Mouse (Mus musculus): ENCODE measurements at regions not wholly inside any gene's neighbourhood (a gene's known extent, or its start where the extent isn't known, plus 50 kb on each side); places are given as distances from the start of the nearest gene placed in this dataset.

GRCm38 (mm10) chr9:103813791-103814190 is 52.2 kb upstream of the Tmem108 start:
- H3K9me3 ChIP-seq = peaks cover 4% of the 10 kb centered on the region; the same call in 1 of the 2 replicates
- H3K27ac ChIP-seq (replicated peaks) = no peak overlapping the region
- H3K4me2 ChIP-seq = no peak overlapping the region
- H3K36me3 ChIP-seq = no peaks in the 10 kb centered on the region
- no peaks in the 10 kb centered on the region for H3K4me1 ChIP-seq
- no peaks in the 10 kb centered on the region for H3K27me3 ChIP-seq (replicated peaks)
- no peak overlapping the region for H3K9ac ChIP-seq
- 75% methylated on average over 9 of the region's 9 CpGs for WGBS
- H3K4me3 ChIP-seq = no peak overlapping the region
- no peak for ATAC-seq (ENCODE audit: extremely low read depth, insufficient number of reproducible peaks, low FRiP score, low TSS enrichment)

- ATAC-seq (ENCODE audit: extremely low read depth, insufficient number of reproducible peaks, low FRiP score, low TSS enrichment) = no peak
- WGBS = 66% methylated on average over 2 of the region's 2 CpGs
- no peak overlapping the region for H3K4me2 ChIP-seq
Measured at GRCm38 (mm10) chr9:103818998-103819397, 57.4 kb upstream of the Tmem108 start.

GRCm38 (mm10) chr9:103821632-103822031 is 60.0 kb upstream of the Tmem108 start:
- 65% methylated on average over 3 of the region's 3 CpGs for WGBS
- Histone ChIP-seq H3K36me3 (no peaks in the 10 kb centered on the region), H3K4me1 (no peaks in the 10 kb centered on the region), H3K4me3 (no peak overlapping the region), H3K4me2 (no peak overlapping the region), H3K9me3 (no peaks in the 10 kb centered on the region), H3K27me3 (replicated peaks) (no peaks in the 10 kb centered on the region), H3K27ac (replicated peaks) (no peak overlapping the region), H3K9ac (no peak overlapping the region)
- no peak for ATAC-seq (ENCODE audit: extremely low read depth, insufficient number of reproducible peaks, low FRiP score, low TSS enrichment)

More at GRCm38 (mm10) chr9:103818998-103819397, 57.4 kb upstream of the Tmem108 start:
- Histone ChIP-seq H3K27ac (replicated peaks) (no peak overlapping the region), H3K27me3 (replicated peaks) (no peaks in the 10 kb centered on the region), H3K4me1 (no peaks in the 10 kb centered on the region), H3K9me3 (no peaks in the 10 kb centered on the region), H3K9ac (no peak overlapping the region), H3K4me3 (no peak overlapping the region), H3K36me3 (no peaks in the 10 kb centered on the region)

GRCm38 (mm10) chr9:103823491-103823890 is 61.9 kb upstream of the Tmem108 start:
- Histone ChIP-seq H3K4me1 (no peaks in the 10 kb centered on the region), H3K27ac (replicated peaks) (no peak overlapping the region), H3K4me3 (no peak overlapping the region), H3K27me3 (replicated peaks) (no peaks in the 10 kb centered on the region), H3K36me3 (no peaks in the 10 kb centered on the region), H3K4me2 (no peak overlapping the region), H3K9me3 (no peaks in the 10 kb centered on the region), H3K9ac (no peak overlapping the region)
- ATAC-seq (ENCODE audit: extremely low read depth, insufficient number of reproducible peaks, low FRiP score, low TSS enrichment) = no peak
- WGBS = 57% methylated on average over 3 of the region's 3 CpGs

GRCm38 (mm10) chr9:103841199-103841598 is 79.6 kb upstream of the Tmem108 start:
- H3K9me3 ChIP-seq = peaks cover 4% of the 10 kb centered on the region; the same call in 1 of the 2 replicates
- no peak overlapping the region for H3K4me3 ChIP-seq
- H3K27me3 ChIP-seq (replicated peaks) = no peaks in the 10 kb centered on the region
- H3K36me3 ChIP-seq = no peaks in the 10 kb centered on the region
- no peaks in the 10 kb centered on the region for H3K4me1 ChIP-seq
- ATAC-seq (ENCODE audit: extremely low read depth, insufficient number of reproducible peaks, low FRiP score, low TSS enrichment) = no peak
- no peak overlapping the region for H3K9ac ChIP-seq
- no peak overlapping the region for H3K4me2 ChIP-seq
- 72% methylated on average over 3 of the region's 3 CpGs for WGBS
- no peak overlapping the region for H3K27ac ChIP-seq (replicated peaks)

- Histone ChIP-seq H3K9me3 (no peaks in the 10 kb centered on the region), H3K27ac (replicated peaks) (no peak overlapping the region), H3K27me3 (replicated peaks) (no peaks in the 10 kb centered on the region), H3K4me1 (peaks cover 10% of the 10 kb centered on the region), H3K4me3 (no peak overlapping the region), H3K4me2 (no peak overlapping the region), H3K9ac (no peak overlapping the region), H3K36me3 (no peaks in the 10 kb centered on the region)
- 63% methylated on average over 8 of the region's 8 CpGs for WGBS
- no peak for ATAC-seq (ENCODE audit: extremely low read depth, insufficient number of reproducible peaks, low FRiP score, low TSS enrichment)
Measured at GRCm38 (mm10) chr9:103843836-103844235, 82.2 kb upstream of the Tmem108 start.

GRCm38 (mm10) chr9:103845916-103846457 is 84.3 kb upstream of the Tmem108 start:
- no peaks in the 10 kb centered on the region for H3K27me3 ChIP-seq (replicated peaks)
- H3K36me3 ChIP-seq = no peaks in the 10 kb centered on the region
- H3K4me3 ChIP-seq = no peak overlapping the region
- no peak overlapping the region for H3K27ac ChIP-seq (replicated peaks)
- no peak for ATAC-seq (ENCODE audit: extremely low read depth, insufficient number of reproducible peaks, low FRiP score, low TSS enrichment)
- 79% methylated on average over 6 of the region's 6 CpGs for WGBS
- no peak overlapping the region for H3K4me2 ChIP-seq
- H3K9ac ChIP-seq = no peak overlapping the region
- no peaks in the 10 kb centered on the region for H3K9me3 ChIP-seq
- H3K4me1 ChIP-seq = peaks cover 10% of the 10 kb centered on the region

- Histone ChIP-seq H3K4me1 (peaks cover 10% of the 10 kb centered on the region), H3K4me3 (no peak overlapping the region), H3K4me2 (no peak overlapping the region), H3K9ac (no peak overlapping the region), H3K27me3 (replicated peaks) (no peaks in the 10 kb centered on the region), H3K36me3 (no peaks in the 10 kb centered on the region), H3K27ac (replicated peaks) (peak overlapping the region; percentile 59; the same call in 1 of the 2 replicates), H3K9me3 (peaks cover 6% of the 10 kb centered on the region; the same call in 1 of the 2 replicates)
- WGBS = 18% methylated on average over 7 of the region's 7 CpGs
- no peak for ATAC-seq (ENCODE audit: extremely low read depth, insufficient number of reproducible peaks, low FRiP score, low TSS enrichment)
Measured at GRCm38 (mm10) chr9:103847931-103848330, 86.3 kb upstream of the Tmem108 start.

GRCm38 (mm10) chr9:103849079-103849478 is 87.4 kb upstream of the Tmem108 start:
- WGBS = 65% methylated on average over 3 of the region's 3 CpGs
- H3K27ac ChIP-seq (replicated peaks) = no peak overlapping the region
- no peak overlapping the region for H3K4me2 ChIP-seq
- ATAC-seq (ENCODE audit: extremely low read depth, insufficient number of reproducible peaks, low FRiP score, low TSS enrichment) = no peak
- H3K4me3 ChIP-seq = no peak overlapping the region
- H3K4me1 ChIP-seq = peaks cover 10% of the 10 kb centered on the region
- no peak overlapping the region for H3K9ac ChIP-seq
- H3K36me3 ChIP-seq = no peaks in the 10 kb centered on the region
- peaks cover 18% of the 10 kb centered on the region; the same call in 1 of the 2 replicates for H3K9me3 ChIP-seq
- H3K27me3 ChIP-seq (replicated peaks) = no peaks in the 10 kb centered on the region

- Histone ChIP-seq H3K4me2 (no peak overlapping the region), H3K27me3 (replicated peaks) (no peaks in the 10 kb centered on the region), H3K27ac (replicated peaks) (no peak overlapping the region), H3K4me3 (no peak overlapping the region), H3K4me1 (peaks cover 9% of the 10 kb centered on the region), H3K36me3 (no peaks in the 10 kb centered on the region), H3K9me3 (peaks cover 21% of the 10 kb centered on the region; the same call in 1 of the 2 replicates), H3K9ac (no peak overlapping the region)
- no peak for ATAC-seq (ENCODE audit: extremely low read depth, insufficient number of reproducible peaks, low FRiP score, low TSS enrichment)
- WGBS = 52% methylated on average over 2 of the region's 2 CpGs
Measured at GRCm38 (mm10) chr9:103852691-103853090, 91.1 kb upstream of the Tmem108 start.

- Histone ChIP-seq H3K36me3 (no peaks in the 10 kb centered on the region), H3K27me3 (replicated peaks) (no peaks in the 10 kb centered on the region), H3K4me3 (0 out of 2 replicates have a peak overlapping the region, but pooled peaks have one; percentile 15), H3K9ac (no peak overlapping the region), H3K27ac (replicated peaks) (peak overlapping the region; percentile 76), H3K9me3 (no peaks in the 10 kb centered on the region), H3K4me1 (peaks cover 17% of the 10 kb centered on the region), H3K4me2 (peak overlapping the region; percentile 43)
- ATAC-seq (ENCODE audit: extremely low read depth, insufficient number of reproducible peaks, low FRiP score, low TSS enrichment) = no peak
- 41% methylated on average over 12 of the region's 12 CpGs for WGBS
Measured at GRCm38 (mm10) chr9:103860658-103861377, 99.2 kb upstream of the Tmem108 start.

GRCm38 (mm10) chr9:103862493-103862892 is 100.9 kb upstream of the Tmem108 start:
- ATAC-seq (ENCODE audit: extremely low read depth, insufficient number of reproducible peaks, low FRiP score, low TSS enrichment) = no peak
- Histone ChIP-seq H3K4me1 (peaks cover 17% of the 10 kb centered on the region), H3K4me2 (no peak overlapping the region), H3K36me3 (no peaks in the 10 kb centered on the region), H3K27me3 (replicated peaks) (no peaks in the 10 kb centered on the region), H3K9ac (no peak overlapping the region), H3K4me3 (no peak overlapping the region), H3K9me3 (no peaks in the 10 kb centered on the region), H3K27ac (replicated peaks) (no peak overlapping the region)
- WGBS = 63% methylated on average over 7 of the region's 7 CpGs

Measured in heart, embryonic 13.5 days (tissue).